Mouse (Mus musculus) liver, embryonic 12.5 days (tissue): ENCODE data around the gene Glb1l2. TPM values are rescaled to one million over a fixed set of nuclear protein-coding genes. Genes with fewer than 3 reads are reported as not detected.

ENCODE experiments used
- ATAC-seq: fragments of 200-750 bp; cut with Nextera tagmentation; 2 replicates; pipeline ENCODE4 v1.8.0; 2017; ENCODE audit warnings: moderate number of reproducible peaks, mild to moderate bottlenecking, moderate library complexity
- H3K27ac ChIP-seq: fragments of 300-500 bp; sonication (generic); 2 replicates; pipeline ENCODE4 v1.5.1; 2016; ENCODE audit warnings: mild to moderate bottlenecking
- H3K27me3 ChIP-seq: fragments of 300-500 bp; sonication (generic); replicated peaks from 2 replicates; pipeline ENCODE4 v1.6.1; 2016; ENCODE audit warnings: mild to moderate bottlenecking, moderate library complexity
- H3K36me3 ChIP-seq: fragments of 300-500 bp; sonication (generic); 2 replicates; pipeline ENCODE4 v1.6.1; 2016; ENCODE audit warnings: mild to moderate bottlenecking, moderate library complexity
- H3K4me1 ChIP-seq: fragments of 300-500 bp; sonication (generic); 2 replicates; pipeline ENCODE4 v1.6.1; 2016
- H3K4me2 ChIP-seq: fragments of 300-500 bp; sonication (generic); 2 replicates; pipeline ENCODE4 v1.6.1; 2016; ENCODE audit warnings: mild to moderate bottlenecking, moderate library complexity
- H3K4me3 ChIP-seq: fragments of 300-500 bp; sonication (generic); 2 replicates; pipeline ENCODE4 v1.5.1; 2016; ENCODE audit warnings: mild to moderate bottlenecking, moderate library complexity
- H3K9ac ChIP-seq: fragments of 300-500 bp; sonication (generic); 2 replicates; pipeline ENCODE4 v1.6.1; 2016; ENCODE audit warnings: mild to moderate bottlenecking, moderate library complexity
- H3K9me3 ChIP-seq: fragments of 300-500 bp; sonication (generic); replicated peaks from 2 replicates; pipeline ENCODE4 v1.6.1; 2016; ENCODE audit warnings: mild to moderate bottlenecking, moderate library complexity
- WGBS: fragments of 180-500 bp; shearing (Covaris S2); methylation state at CpG from one replicate; pipeline ENCODE4 v1.1.7; 2016; ENCODE audit not compliant: insufficient replicate concordance; 5-methylcytosine and 5-hydroxymethylcytosine counted together
- polyA plus RNA-seq: library from polyadenylated mRNA; unstranded; fragments of >200 nt; fragmentation: Nextera tagmentation; extraction: Ambion mirVana; gene quantifications from 2 replicates; pipeline ENCODE4 v1.2.1, GENCODE M21; 2016

The Glb1l2 gene
- polyA plus RNA-seq, 1 experiment from 2014 or later = 0.14 TPM

DNA sequence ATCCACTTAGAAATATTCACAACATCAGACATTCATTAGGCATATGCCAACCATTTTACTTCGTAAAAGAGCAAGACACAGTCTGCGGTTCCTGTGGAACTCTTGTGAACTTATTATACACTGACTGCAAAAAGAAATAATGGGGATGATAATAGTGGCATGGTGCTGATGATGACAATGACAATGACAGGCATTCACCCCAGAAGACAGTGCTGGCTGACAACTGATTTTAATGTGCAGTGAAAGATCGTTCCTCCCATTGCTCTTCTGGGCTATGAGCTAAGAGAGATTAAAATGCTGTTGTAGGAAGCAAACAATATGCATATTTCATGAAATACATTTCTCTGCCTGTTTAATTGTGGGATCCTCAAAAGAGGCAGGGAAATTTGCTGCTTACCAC is 80.6 kb downstream of the Glb1l2 start:
- Histone ChIP-seq H3K9ac (no peak overlapping the region), H3K36me3 (no peaks in the 10 kb centered on the region), H3K4me3 (no peak overlapping the region), H3K4me1 (no peaks in the 10 kb centered on the region), H3K27ac (no peak overlapping the region), H3K9me3 (no peaks in the 10 kb centered on the region), H3K27me3 (no peaks in the 10 kb centered on the region), H3K4me2 (no peak overlapping the region)
- ATAC-seq = no peak
- WGBS = 62% methylated on average over 3 of the region's 3 CpGs

DNA sequence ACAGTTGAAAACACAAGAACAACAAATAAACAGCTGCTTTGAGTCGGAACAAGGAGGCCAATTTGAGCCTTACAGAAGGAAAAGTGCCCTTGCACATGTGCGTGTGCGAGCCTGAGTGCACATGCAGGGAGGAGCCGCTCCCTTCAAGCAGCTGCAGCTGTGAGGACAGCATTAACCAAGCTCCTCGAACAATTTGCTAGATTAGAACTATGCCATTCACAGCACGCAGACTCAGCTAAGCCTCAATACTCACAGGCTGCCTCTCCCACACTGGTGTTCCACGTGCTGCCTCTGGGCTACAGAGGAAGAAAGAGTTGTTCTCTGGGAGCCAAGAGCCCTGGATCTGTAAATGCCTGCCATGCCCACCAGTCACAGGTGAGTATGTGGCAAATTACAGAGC is 84.5 kb downstream of the Glb1l2 start:
- no peak overlapping the region for H3K9ac ChIP-seq
- ATAC-seq = no peak
- no peaks in the 10 kb centered on the region for H3K4me1 ChIP-seq
- H3K36me3 ChIP-seq = no peaks in the 10 kb centered on the region
- H3K27ac ChIP-seq = no peak overlapping the region
- H3K4me3 ChIP-seq = no peak overlapping the region
- H3K9me3 ChIP-seq = no peaks in the 10 kb centered on the region
- no peaks in the 10 kb centered on the region for H3K27me3 ChIP-seq
- no peak overlapping the region for H3K4me2 ChIP-seq
- WGBS = 66% methylated on average over 7 of the region's 7 CpGs

DNA sequence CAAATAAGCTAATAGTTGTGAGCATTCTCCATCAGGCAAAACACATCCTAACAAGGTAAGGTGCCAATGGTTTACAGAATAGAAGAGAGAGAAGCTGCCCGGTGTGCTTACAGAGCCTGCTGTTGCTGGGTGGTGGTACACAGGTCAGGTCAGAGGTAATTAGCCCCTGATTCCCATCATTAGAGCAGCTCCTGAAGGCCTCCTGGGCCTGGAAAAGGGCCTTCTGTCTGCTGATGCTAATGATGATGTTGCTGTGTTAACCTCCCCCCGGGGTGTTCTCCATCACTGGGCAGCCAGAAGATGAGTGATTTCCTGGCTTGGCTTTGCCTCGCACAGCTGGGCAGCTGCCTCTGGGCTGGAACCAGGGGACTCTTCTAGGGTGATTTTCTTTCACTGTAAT is 87.9 kb downstream of the Glb1l2 start:
- Histone ChIP-seq H3K4me2 (no peak overlapping the region), H3K9me3 (no peaks in the 10 kb centered on the region), H3K4me1 (no peaks in the 10 kb centered on the region), H3K27me3 (no peaks in the 10 kb centered on the region), H3K27ac (no peak overlapping the region), H3K4me3 (no peak overlapping the region), H3K36me3 (no peaks in the 10 kb centered on the region), H3K9ac (no peak overlapping the region)
- 44% methylated on average over 3 of the region's 3 CpGs for WGBS
- ATAC-seq = no peak

Other genes starting within 250 kb of the Glb1l2 start
- not detected in 2 replicates for gene B3gat1, start 72.7 kb downstream of the Glb1l2 start, polyA plus RNA-seq
- gene Glb1l3, start 54.4 kb upstream of the Glb1l2 start, polyA plus RNA-seq = not detected in 2 replicates
- not detected in 2 replicates for gene Gm1110, start 116.6 kb upstream of the Glb1l2 start, polyA plus RNA-seq
- gene Acad8, start 193.1 kb upstream of the Glb1l2 start, polyA plus RNA-seq = 14.2 and 14.4 TPM in 2 replicates
- 75.4 and 83.0 TPM in 2 replicates for gene Thyn1, start 193.2 kb upstream of the Glb1l2 start, polyA plus RNA-seq
- gene Vps26b, start 223.6 kb upstream of the Glb1l2 start, polyA plus RNA-seq = 18.9 and 19.0 TPM in 2 replicates
- gene Ncapd3, start 223.7 kb upstream of the Glb1l2 start, polyA plus RNA-seq = 42.9 and 43.2 TPM in 2 replicates